Mouse (Mus musculus): ENCODE measurements around the gene Cmpk1.

DNA sequence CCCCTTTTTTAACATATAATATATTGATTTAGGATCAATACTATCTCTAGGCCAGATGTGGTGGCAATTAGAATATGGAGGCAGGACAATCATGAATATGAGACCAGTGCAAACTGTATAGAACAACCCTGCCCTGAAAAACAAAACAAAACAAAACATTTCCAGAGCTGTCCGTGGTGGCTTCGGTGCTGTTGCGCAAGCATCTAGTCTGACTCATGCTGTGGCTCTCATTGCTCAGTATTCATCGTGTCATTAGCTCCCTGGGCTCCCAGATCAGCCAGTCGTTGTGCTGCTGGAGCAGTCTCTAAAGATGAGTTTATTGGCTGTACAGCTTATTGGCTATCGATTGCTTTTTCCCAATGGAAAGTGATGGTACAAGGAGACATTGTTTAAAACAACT is 48.0 kb upstream of the Cmpk1 start:
- TF ChIP-seq CTCF (IDR thresholded peaks at IDR 0.05; ENCODE audit: extremely low read depth, insufficient read depth, low read length) = no peak
- no peak for TF ChIP-seq POLR2A (IDR thresholded peaks at IDR 0.05; ENCODE audit: extremely low read depth, insufficient read depth, low read length)

All from cortical plate, adult 2 months (tissue).